Mouse (Mus musculus) monocyte, adult 5-6 weeks (primary cell): Measurements from ENCODE around the gene Map3k4. TPM values are rescaled to one million over a fixed set of nuclear protein-coding genes. Genes with fewer than 3 reads are reported as not detected.

ENCODE experiments used
- ATAC-seq: fragments of 153-309, 156-312 bp; replicated peaks from 2 replicates; pipeline ENCODE4 v1.8.0; 2017; ENCODE audit warnings: mild to moderate bottlenecking; ENCODE audit not compliant: low TSS enrichment, insufficient number of reproducible peaks, severe bottlenecking, poor library complexity, low FRiP score
- total RNA-seq: library from RNA; stranded (forward); fragments of 200-1000, 200-491, 200-594 nt; gene quantifications from 3 replicates; pipeline ENCODE4 v1.2.3, GENCODE M21; 2017

The Map3k4 gene
- total RNA-seq, 1 experiment from 2014 or later: 22.8 TPM

DNA sequence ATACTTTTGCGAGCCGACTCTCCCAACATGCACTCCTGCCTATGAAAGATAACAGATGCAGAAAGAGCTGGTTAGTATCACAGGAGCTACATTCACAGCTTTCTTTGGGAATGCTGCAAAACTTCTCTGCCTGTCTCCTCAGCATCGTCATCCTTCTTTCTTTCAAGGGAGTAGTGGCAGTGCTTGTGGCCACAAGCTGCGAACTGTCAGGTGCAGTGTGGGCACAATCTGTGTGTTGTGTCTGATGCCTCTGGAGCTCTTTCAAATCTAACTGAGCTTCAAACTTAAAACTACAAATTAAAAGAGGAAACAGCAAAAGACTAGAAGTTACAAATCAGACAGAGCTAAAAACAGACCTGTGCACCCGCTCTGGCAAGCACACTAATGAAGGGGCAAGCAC, 40.5 kb downstream of the Map3k4 start:
- no peak for ATAC-seq

DNA sequence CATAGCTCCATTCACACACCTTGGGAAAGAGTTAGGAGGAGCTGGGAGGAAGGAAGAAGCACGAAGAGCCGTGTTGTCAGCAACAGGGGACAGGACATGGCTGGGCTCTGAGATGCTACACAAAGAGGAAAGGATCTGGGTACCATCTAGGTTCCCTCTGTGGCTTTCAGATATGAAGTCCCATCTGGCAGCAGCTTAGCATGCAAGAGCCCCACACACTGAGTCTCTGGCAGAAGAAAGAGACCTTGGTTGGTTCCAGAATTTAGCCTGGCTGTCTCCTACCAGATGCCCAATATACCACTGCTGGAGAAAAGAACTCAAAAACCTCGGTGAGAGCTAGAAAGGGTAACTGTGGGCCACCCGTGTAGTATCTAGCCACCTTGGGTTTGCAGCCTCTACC, 41.3 kb downstream of the Map3k4 start:
- ATAC-seq: no peak

GRCm38 (mm10) chr17:12276496-12277200, 41.9 kb downstream of the Map3k4 start:
- ATAC-seq: no peak

GRCm38 (mm10) chr17:12275756-12276155, 42.8 kb downstream of the Map3k4 start:
- no peak for ATAC-seq

- ATAC-seq: no peak
These were observed 45.6 kb downstream of the Map3k4 start for GRCm38 (mm10) chr17:12273032-12273431.

GRCm38 (mm10) chr17:12271805-12272204, 46.8 kb downstream of the Map3k4 start:
- ATAC-seq: no peak

- ATAC-seq: no peak
These were observed 50.1 kb downstream of the Map3k4 start for GRCm38 (mm10) chr17:12268538-12268937.

DNA sequence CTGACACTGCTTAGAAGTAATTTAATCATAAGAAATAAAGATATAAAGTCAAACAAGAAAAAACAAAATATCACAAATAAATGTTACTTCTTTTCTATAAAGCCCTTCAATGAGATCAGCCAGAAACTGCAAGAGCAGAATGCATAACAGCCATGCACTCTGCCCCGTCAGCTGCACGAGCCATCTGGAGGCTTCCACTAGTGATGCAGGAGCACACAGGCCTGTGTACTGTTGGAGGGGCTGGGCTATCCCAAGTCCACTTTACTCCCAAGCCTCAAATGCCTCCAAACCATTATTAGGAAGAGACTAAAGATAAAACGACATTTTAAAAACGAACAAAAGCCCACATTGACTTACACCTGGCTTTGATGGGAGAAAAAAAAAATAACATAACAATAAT, 50.5 kb downstream of the Map3k4 start:
- ATAC-seq: no peak

- no peak for ATAC-seq
These were observed 52.3 kb downstream of the Map3k4 start for GRCm38 (mm10) chr17:12265969-12266925.

DNA sequence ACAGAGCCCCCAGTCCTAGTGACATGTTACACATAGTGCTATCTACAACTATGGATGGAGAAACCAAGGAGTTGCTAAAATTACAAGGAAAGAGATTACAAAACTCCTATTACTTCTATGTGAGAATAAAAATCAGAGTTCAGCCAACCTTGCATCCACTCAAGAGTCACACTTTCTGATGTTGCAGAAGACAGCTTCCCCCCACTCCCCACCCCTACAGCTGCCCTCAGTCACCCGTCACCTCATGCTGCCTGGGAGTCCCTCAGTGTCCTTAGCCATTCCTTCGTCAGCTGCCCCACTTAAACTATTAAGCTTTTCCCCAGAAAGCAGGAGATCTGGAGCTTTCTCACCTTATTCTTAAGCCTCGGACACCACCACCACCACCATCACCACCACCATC, 54.3 kb downstream of the Map3k4 start:
- ATAC-seq: no peak

- no peak for ATAC-seq
These were observed 54.8 kb downstream of the Map3k4 start for GRCm38 (mm10) chr17:12263787-12264186.

DNA sequence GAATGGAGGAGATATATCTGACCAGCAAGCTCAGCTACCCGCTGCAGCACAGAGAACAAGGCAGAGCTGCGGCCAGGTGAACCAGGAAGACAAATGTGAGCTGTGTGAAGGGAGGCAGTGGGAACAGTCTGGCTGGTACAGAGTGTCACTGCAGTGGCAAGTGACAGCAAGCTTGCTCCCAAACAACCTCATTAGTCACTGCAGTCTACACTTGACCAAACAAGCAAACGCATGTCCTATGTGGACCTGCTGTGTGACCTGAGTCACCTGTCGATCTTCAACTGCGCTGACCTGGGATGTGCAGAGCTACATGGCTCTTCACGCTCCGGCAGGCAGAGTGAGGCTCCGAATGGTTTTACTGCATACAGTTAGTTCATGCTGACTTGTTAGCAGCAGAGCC, 55.7 kb downstream of the Map3k4 start:
- no peak for ATAC-seq

DNA sequence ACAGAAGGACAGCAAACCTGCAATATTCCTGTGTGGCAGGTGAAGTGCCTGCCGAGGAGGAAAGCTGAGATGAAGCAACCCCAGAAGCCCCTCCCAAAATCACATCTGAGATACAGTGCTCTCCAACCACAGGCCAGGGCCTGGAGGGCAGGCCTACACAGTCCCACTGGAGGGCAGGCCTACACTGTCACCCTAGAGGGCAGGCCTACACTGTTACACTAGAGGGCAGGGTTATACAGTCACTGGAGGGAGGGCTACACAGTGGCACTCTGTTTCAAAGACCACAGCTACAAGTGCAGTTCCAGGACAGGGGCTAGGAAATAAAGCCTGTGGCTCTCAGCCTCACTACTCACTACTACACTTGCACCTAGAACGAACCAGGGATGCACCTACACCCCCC, 56.7 kb downstream of the Map3k4 start:
- ATAC-seq: no peak

GRCm38 (mm10) chr17:12261376-12261775, 57.2 kb downstream of the Map3k4 start:
- ATAC-seq: no peak

DNA sequence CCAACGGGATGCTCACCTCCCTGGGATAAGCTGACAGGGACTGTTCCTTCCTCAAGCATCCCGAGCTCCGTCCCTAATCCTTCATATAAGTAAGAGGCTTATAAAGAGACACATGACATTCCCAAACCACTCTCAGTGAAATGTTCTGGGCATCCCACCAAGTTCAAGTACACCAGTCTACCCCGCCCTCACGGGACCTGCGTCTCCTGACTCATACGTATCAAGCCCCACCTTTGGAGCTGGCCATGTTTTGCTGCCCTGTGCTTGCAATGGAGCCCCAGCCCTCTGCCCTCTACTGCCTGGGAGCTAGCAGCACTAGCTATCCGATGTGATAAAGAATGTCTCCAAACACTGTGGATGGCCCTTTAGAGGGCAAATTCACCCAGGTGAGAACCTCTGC, 58.6 kb downstream of the Map3k4 start:
- no peak for ATAC-seq

GRCm38 (mm10) chr17:12258517-12258916, 60.1 kb downstream of the Map3k4 start:
- no peak for ATAC-seq

GRCm38 (mm10) chr17:12256142-12256541, 62.5 kb downstream of the Map3k4 start:
- no peak for ATAC-seq

- no peak for ATAC-seq
These were observed 68.0 kb downstream of the Map3k4 start for GRCm38 (mm10) chr17:12250581-12250980.

DNA sequence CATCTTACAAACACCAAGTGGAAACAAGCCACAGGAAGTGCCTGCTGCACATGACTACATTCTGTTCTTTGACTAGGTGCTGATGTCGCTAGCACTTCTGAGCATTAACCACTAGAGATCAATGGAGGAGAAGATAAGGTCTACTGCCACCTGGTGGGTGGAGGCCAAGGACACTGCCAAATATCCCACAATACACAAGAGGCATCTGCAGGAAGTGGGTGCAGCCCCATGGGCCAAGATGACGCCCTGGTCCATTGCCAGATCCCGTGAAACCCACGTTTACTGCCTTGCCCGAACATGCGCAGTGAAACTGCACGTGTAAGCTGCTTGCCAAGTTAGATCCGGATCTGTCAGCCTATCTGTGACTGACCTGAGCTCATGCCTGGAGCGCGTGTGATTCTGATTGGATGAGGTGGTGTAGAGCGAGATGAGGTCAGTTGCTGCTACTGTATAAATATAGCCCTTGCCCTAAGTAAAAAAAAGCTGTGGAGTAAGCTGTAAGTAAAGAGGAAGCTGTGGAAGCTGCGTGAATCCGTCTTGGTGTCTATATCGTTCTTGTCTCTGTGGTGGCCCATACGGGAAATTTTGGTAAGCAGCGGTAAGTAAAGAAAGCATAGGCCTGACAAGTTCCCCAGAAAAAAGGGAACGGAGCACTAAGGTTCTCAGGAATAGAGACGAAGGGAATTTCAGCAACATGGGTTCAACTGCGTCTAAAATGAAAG, 68.7 kb downstream of the Map3k4 start:
- ATAC-seq: peak; percentile 53
